Mouse (Mus musculus) stomach, postnatal 0 days (tissue): ENCODE measurements around the gene Kndc1. TPM values are rescaled to one million over a fixed set of nuclear protein-coding genes. Genes with fewer than 3 reads are reported as not detected.
A peak's percentile ranks its signal among the peaks of the same experiment; 100 is the strongest.

Source experiments
- ATAC-seq: fragments of 200-750 bp; cut with Nextera tagmentation; 2 replicates; pipeline ENCODE4 v1.8.0; 2017; ENCODE audit not compliant: low FRiP score, low TSS enrichment
- DNase-seq: peaks from one replicate; pipeline ENCODE4 v3.0.0-alpha.2; 2016; ENCODE audit warnings: low spot score
- H3K27ac ChIP-seq: fragments of 300-500 bp; sonication (generic); replicated peaks from 2 replicates; pipeline ENCODE4 v1.5.1; 2014; ENCODE audit warnings: mild to moderate bottlenecking, control low read depth
- H3K27me3 ChIP-seq: fragments of 300-500 bp; sonication (generic); 2 replicates; pipeline ENCODE4 v1.6.1; 2014; ENCODE audit warnings: low read length; ENCODE audit not compliant: control insufficient read depth, insufficient read depth
- H3K36me3 ChIP-seq: fragments of 300-500 bp; sonication (generic); 2 replicates; pipeline ENCODE4 v1.6.1; 2014; ENCODE audit warnings: low read length, mixed read lengths; ENCODE audit not compliant: control insufficient read depth, insufficient read depth
- H3K4me1 ChIP-seq: fragments of 300-500 bp; sonication (generic); replicated peaks from 2 replicates; pipeline ENCODE4 v1.6.1; 2014; ENCODE audit warnings: antibody characterized with exemption; ENCODE audit not compliant: control insufficient read depth, insufficient read depth
- H3K4me2 ChIP-seq: fragments of 300-500 bp; sonication (generic); replicated peaks from 2 replicates; pipeline ENCODE4 v1.6.1; 2014; ENCODE audit warnings: low read depth, mild to moderate bottlenecking, control low read depth, moderate library complexity
- H3K4me3 ChIP-seq: fragments of 300-500 bp; sonication (generic); 2 replicates; pipeline ENCODE4 v1.5.1; 2014; ENCODE audit warnings: low read depth, low read length, control low read depth
- H3K9ac ChIP-seq: fragments of 300-500 bp; sonication (generic); 2 replicates; pipeline ENCODE4 v1.6.1; 2014; ENCODE audit warnings: mild to moderate bottlenecking, low read length, control low read depth, mixed read lengths
- H3K9me3 ChIP-seq: fragments of 300-500 bp; sonication (generic); 2 replicates; pipeline ENCODE4 v1.6.1; 2016; ENCODE audit warnings: low read length; ENCODE audit not compliant: control insufficient read depth
- CTCF ChIP-seq: IDR thresholded peaks from 2 replicates; pipeline ENCODE4 v1.5.1; 2016; ENCODE audit warnings: antibody characterized with exemption, low read depth, mild to moderate bottlenecking, moderate library complexity
- EP300 ChIP-seq: optimal IDR thresholded peaks from 2 replicates; pipeline ENCODE3; 2016; ENCODE audit warnings: antibody characterized with exemption
- whole genome bisulfite sequencing: fragments of 180-500 bp; shearing (Covaris S2); extraction: QIAGEN DNeasy Blood & Tissue Kit; methylation state at CpG from one replicate; pipeline ENCODE4 v1.1.7; 2014; 5-methylcytosine and 5-hydroxymethylcytosine counted together
- polyA plus RNA-seq: library from polyadenylated mRNA; unstranded; fragments of >200 nt; fragmentation: Nextera tagmentation; extraction: Ambion mirVana; gene quantifications from 2 replicates; pipeline ENCODE4 v1.2.1, GENCODE M21; 2015

Gene Kndc1
- polyA plus RNA-seq, 1 experiment from 2014 or later = 0.05 TPM

DNA sequence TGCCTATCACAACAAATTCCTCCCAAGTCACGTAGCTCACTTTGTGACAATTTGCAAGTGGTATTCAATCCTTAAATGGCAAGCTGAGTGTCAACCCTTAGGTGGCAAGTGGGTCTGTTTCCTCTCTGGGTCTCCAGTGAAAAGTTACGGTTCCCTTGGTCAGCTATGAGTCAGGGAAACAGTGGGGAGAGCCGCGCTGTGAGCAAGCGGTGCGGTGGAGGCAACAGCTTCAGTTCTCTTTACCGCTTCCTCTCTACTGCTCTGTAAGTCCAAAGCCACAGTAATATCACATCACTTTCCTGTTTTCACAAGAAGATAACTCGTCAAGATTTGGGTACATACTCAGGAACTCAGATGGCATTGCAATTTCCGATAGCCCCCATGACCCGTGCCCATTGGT is 79.8 kb downstream of the Kndc1 start:
- Histone ChIP-seq H3K36me3 (no peaks in the 10 kb centered on the region), H3K27ac (no peak overlapping the region), H3K9ac (no peak overlapping the region), H3K4me2 (no peak overlapping the region), H3K27me3 (no peaks in the 10 kb centered on the region), H3K9me3 (no peaks in the 10 kb centered on the region), H3K4me1 (no peaks in the 10 kb centered on the region; the same call in 1 of the 2 replicates), H3K4me3 (no peak overlapping the region)
- 85% methylated on average over 10 of the region's 10 CpGs for WGBS
- TF ChIP-seq CTCF = no peak
- no peak for TF ChIP-seq EP300
- DNase-seq (no peak), ATAC-seq (no peak)

DNA sequence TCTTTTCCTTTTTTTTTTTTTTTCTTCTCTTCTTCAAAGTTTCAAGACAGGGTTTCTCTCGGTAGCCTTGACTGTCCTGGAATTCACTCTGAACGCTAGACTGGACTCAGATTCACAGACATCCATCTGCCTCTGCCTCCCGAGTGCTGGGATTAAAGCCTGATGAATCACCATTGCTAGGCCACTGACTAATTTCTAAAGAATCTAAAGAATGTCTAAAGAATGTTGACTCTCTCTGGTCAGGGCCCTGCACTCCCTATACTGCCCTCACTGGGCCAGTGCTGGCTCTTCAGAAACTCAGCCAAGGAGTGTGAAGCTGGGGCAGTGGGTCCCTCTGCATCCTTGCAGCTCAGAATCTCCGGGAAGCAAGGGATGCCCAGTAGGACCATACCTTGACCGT is 81.0 kb downstream of the Kndc1 start:
- H3K4me2 ChIP-seq = no peak overlapping the region
- no peak overlapping the region for H3K4me3 ChIP-seq
- no peak overlapping the region for H3K27ac ChIP-seq
- WGBS = 49% methylated on average over 5 of the region's 5 CpGs
- DNase-seq = no peak
- TF ChIP-seq EP300 = no peak
- TF ChIP-seq CTCF = 0 out of 2 replicates have a peak, but pooled peaks have one; percentile 4
- H3K4me1 ChIP-seq = no peaks in the 10 kb centered on the region; the same call in 1 of the 2 replicates
- no peaks in the 10 kb centered on the region for H3K9me3 ChIP-seq
- no peaks in the 10 kb centered on the region for H3K27me3 ChIP-seq
- H3K36me3 ChIP-seq = no peaks in the 10 kb centered on the region
- no peak for ATAC-seq
- H3K9ac ChIP-seq = no peak overlapping the region

DNA sequence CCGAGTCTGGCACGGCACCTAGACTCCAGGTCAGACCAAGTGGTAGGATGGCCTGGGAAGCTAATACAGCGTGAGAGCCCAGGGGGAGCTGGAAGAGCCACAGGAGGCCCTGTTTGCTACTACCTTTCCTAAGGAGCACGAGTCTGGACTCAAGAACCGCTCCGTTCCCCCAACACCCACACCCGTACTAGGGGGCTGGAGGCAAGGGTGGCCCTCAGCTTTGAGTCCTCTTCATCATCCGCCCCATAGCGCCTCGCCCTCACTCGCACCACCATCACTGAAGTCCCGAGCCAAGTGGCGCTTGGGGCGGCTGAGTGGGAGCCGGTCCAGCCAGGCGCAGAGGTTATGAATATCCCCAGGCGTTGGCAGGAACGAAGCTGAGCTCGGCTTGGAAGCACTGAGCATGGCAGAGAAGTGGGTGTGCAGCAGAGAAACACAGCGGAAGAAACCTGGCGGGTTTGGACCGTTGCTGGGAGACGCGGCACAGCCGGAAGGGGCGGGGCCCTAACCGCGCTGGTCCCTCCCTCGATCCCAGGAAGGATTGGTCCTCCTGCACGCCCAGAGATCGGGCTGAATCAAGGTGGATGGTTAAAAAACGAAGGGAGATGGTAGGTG is 83.9 kb downstream of the Kndc1 start, which contains the start of gene 6430531B16Rik:
6430531B16Rik (minus strand) TSS at position 478 of the 615 bp plus-strand sequence.
- Histone ChIP-seq H3K4me1 (no peaks in the 10 kb centered on the region; the same call in 1 of the 2 replicates), H3K36me3 (no peaks in the 10 kb centered on the region), H3K27ac (no peak within 1 kb of the TSS), H3K9ac (peak within 1 kb of the TSS; percentile 45), H3K4me2 (peak within 1 kb of the TSS; percentile 67), H3K4me3 (peak within 1 kb of the TSS; percentile 43), H3K9me3 (no peaks in the 10 kb centered on the region), H3K27me3 (no peaks in the 10 kb centered on the region)
- ATAC-seq (peak; percentile 92), DNase-seq (peak; percentile 88)
- 4% methylated on average over 32 of the region's 32 CpGs for WGBS
- TF ChIP-seq EP300 = no peak
- TF ChIP-seq CTCF = no peak

DNA sequence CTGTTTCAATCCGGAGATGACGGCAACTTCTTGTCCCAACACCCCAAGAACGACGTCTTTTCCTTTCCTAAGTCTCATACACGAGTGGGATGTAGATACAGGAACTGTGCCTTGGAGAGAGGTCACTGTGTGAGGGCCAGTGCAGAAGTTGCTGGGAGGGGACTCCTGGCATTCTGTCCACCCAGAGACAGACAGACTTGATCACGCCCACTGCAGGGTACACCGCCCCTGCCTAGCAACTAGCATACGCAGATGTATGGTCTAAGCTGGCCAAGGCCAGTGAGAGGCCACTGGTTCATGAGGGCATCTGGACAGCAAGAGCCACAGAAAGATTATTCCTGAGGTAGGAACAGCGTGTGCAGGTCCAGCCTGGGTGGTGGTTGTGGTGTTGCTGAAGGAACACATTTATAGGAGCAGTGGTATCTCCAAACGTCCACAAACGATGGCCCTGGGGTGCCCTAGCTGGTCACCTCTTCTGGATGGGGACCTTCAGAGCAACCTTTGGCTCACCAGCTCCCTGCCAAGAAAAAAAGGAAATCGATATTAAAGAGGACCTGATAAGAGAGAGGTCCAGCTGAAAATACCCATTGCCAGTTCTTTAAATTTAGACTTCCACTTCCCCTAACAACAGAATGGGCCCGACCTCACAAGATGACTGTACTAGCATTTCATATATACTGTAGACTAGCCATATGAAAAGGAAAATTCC is 84.7 kb downstream of the Kndc1 start:
- peak overlapping the region; percentile 43 for H3K4me3 ChIP-seq
- peak overlapping the region; percentile 67 for H3K4me2 ChIP-seq
- no peaks in the 10 kb centered on the region for H3K27me3 ChIP-seq
- ATAC-seq (0 out of 2 replicates have a peak, but pooled peaks have one; percentile 47), DNase-seq (no peak)
- no peak for TF ChIP-seq CTCF
- TF ChIP-seq EP300 = no peak
- H3K36me3 ChIP-seq = no peaks in the 10 kb centered on the region
- 32% methylated on average over 13 of the region's 13 CpGs for WGBS
- H3K9me3 ChIP-seq = no peaks in the 10 kb centered on the region
- no peak overlapping the region for H3K27ac ChIP-seq
- H3K4me1 ChIP-seq = no peaks in the 10 kb centered on the region; the same call in 1 of the 2 replicates
- H3K9ac ChIP-seq = peak overlapping the region; percentile 18; the same call in 1 of the 2 replicates

- WGBS = 45% methylated on average over 3 of the region's 3 CpGs
- Histone ChIP-seq H3K4me2 (no peak overlapping the region), H3K4me3 (no peak overlapping the region), H3K36me3 (no peaks in the 10 kb centered on the region), H3K9me3 (no peaks in the 10 kb centered on the region), H3K27me3 (no peaks in the 10 kb centered on the region), H3K27ac (no peak overlapping the region), H3K9ac (no peak overlapping the region), H3K4me1 (no peaks in the 10 kb centered on the region; the same call in 1 of the 2 replicates)
- TF ChIP-seq CTCF (no peak), EP300 (no peak)
- no peak for DNase-seq
- ATAC-seq = no peak
These were observed 86.3 kb downstream of the Kndc1 start for GRCm38 (mm10) chr7:139980778-139981177.

GRCm38 (mm10) chr7:139982058-139982457 is 87.6 kb downstream of the Kndc1 start:
- no peak for TF ChIP-seq CTCF
- TF ChIP-seq EP300 = no peak
- 84% methylated on average over 11 of the region's 11 CpGs for WGBS

More at GRCm38 (mm10) chr7:139982058-139982457, 87.6 kb downstream of the Kndc1 start:
- Histone ChIP-seq H3K4me2 (no peak overlapping the region), H3K4me3 (no peak overlapping the region), H3K9ac (no peak overlapping the region), H3K27me3 (no peaks in the 10 kb centered on the region), H3K36me3 (no peaks in the 10 kb centered on the region), H3K4me1 (no peaks in the 10 kb centered on the region; the same call in 1 of the 2 replicates), H3K27ac (no peak overlapping the region), H3K9me3 (no peaks in the 10 kb centered on the region)
- DNase-seq (no peak), ATAC-seq (no peak)
